Comparison of ENCODE assay signal across 8 mouse cellular contexts in genomic region chr8:22227061-22227877, GRCm38 (mm10). TPM values are rescaled to one million over a fixed set of nuclear protein-coding genes. Genes with fewer than 3 reads are reported as not detected.
DNase-seq lines count a peak whose midpoint lies in the region; ATAC-seq lines count a peak whose summit lies in the region.

Thsd1 (plus strand) TSS chr8:22227313.

- no peaks in the 10 kb centered on the region for H3K36me3 ChIP-seq in intestine, embryonic 16.5 days (ENCODE audit: control insufficient read depth, insufficient read depth, low read length)
- no peaks in the 10 kb centered on the region for H3K36me3 ChIP-seq in neural tube, embryonic 14.5 days (ENCODE audit: control insufficient read depth, insufficient read depth, low read length)

- H3K9ac ChIP-seq in intestine, embryonic 16.5 days (ENCODE audit: low read depth, low read length): peak within 1 kb of the TSS; percentile 67
- H3K9ac ChIP-seq in neural tube, embryonic 14.5 days (replicated peaks; ENCODE audit: low read depth, low read length): peak within 1 kb of the TSS; percentile 58

- peak; percentile 21 to 33 for DNase-seq in spleen, adult 18-20 months
- no peak for DNase-seq in spleen, adult 12 weeks (ENCODE audit: low spot score)
- peak; percentile 70 for DNase-seq in embryo, embryonic 10 days (ENCODE audit: low spot score)
- peak; percentile 99 for DNase-seq in heart, adult 11 months
- peak; percentile 77 to 85 for DNase-seq in lung, adult 18-20 months
- peak; percentile 60 for DNase-seq in urinary bladder, postnatal 14 days (ENCODE audit: low spot score)

- 0 out of 2 replicates have a peak, but pooled peaks cover 2% of the 10 kb centered on the region for H3K27me3 ChIP-seq in intestine, embryonic 16.5 days (replicated peaks; ENCODE audit: control insufficient read depth, insufficient read depth, low read length)
- peaks cover 5% of the 10 kb centered on the region; the same call in 1 of the 2 replicates for H3K27me3 ChIP-seq in neural tube, embryonic 14.5 days (ENCODE audit: control insufficient read depth, insufficient read depth, low read length)

- ATAC-seq in intestine, embryonic 16.5 days: peak; percentile 97
- ATAC-seq in neural tube, embryonic 14.5 days (ENCODE audit: low read depth): peak; percentile 85

- under 1% methylated on average over 38 of the region's 39 CpGs for WGBS in intestine, embryonic 16.5 days
- WGBS in neural tube, embryonic 14.5 days: under 1% methylated on average over 39 of the region's 39 CpGs

- H3K4me1 ChIP-seq in intestine, embryonic 16.5 days (ENCODE audit: control insufficient read depth, insufficient read depth, low read length): peaks cover 5% of the 10 kb centered on the region; the same call in 1 of the 2 replicates
- no peaks in the 10 kb centered on the region for H3K4me1 ChIP-seq in neural tube, embryonic 14.5 days (ENCODE audit: control insufficient read depth, insufficient read depth, low read length)

- H3K4me2 ChIP-seq in intestine, embryonic 16.5 days (ENCODE audit: low read depth, low read length): peak within 1 kb of the TSS; percentile 85
- peak within 1 kb of the TSS; percentile 88 for H3K4me2 ChIP-seq in neural tube, embryonic 14.5 days (ENCODE audit: low read depth, low read length)

- H3K27ac ChIP-seq in intestine, embryonic 16.5 days (ENCODE audit: low read length): peak within 1 kb of the TSS; percentile 36; the same call in 1 of the 2 replicates
- no peak within 1 kb of the TSS for H3K27ac ChIP-seq in neural tube, embryonic 14.5 days (ENCODE audit: low read depth, low read length)

- H3K4me3 ChIP-seq in intestine, embryonic 16.5 days (ENCODE audit: low read length): peak within 1 kb of the TSS; percentile 59
- H3K4me3 ChIP-seq in neural tube, embryonic 14.5 days (ENCODE audit: low read depth, low read length): peak within 1 kb of the TSS; percentile 41

- H3K9me3 ChIP-seq in intestine, embryonic 16.5 days (ENCODE audit: control insufficient read depth, low read length): no peaks in the 10 kb centered on the region
- no peaks in the 10 kb centered on the region for H3K9me3 ChIP-seq in neural tube, embryonic 14.5 days (ENCODE audit: control insufficient read depth, low read length)

RNA-seq across cellular contexts. Expression of gene Thsd1, which starts in this region (rescaled TPM):
- 7.2 and 7.8 TPM in 2 replicates for polyA plus RNA-seq in intestine, embryonic 16.5 days (2015; fragmentation: Nextera tagmentation; extraction: Ambion mirVana)
- polyA plus RNA-seq in neural tube, embryonic 14.5 days (2014; fragmentation: Nextera tagmentation; extraction: Ambion mirVana): 4.4 and 9.2 TPM in 2 replicates
